Mouse (Mus musculus) forebrain, embryonic 11.5 days (tissue): ENCODE measurements around the gene Hsp90aa1. TPM values are rescaled to one million over a fixed set of nuclear protein-coding genes. Genes with fewer than 3 reads are reported as not detected.
"Not testable (repeated sequence)": the region's sequence is repeated elsewhere in the genome, so short reads cannot be mapped to it uniquely, and the experiment has no call there.

Source experiments
- ATAC-seq: fragments of 200-750 bp; cut with Nextera tagmentation; replicated peaks from 2 replicates; pipeline ENCODE4 v1.8.0; 2017; ENCODE audit warnings: moderate TSS enrichment; ENCODE audit not compliant: low FRiP score
- DNase-seq: peaks from one replicate; pipeline ENCODE4 v3.0.0-alpha.2; 2017; ENCODE audit warnings: low spot score
- H3K27ac ChIP-seq: fragments of 300-500 bp; sonication (generic); 2 replicates; pipeline ENCODE4 v1.5.1; 2014; ENCODE audit warnings: low read depth, low read length
- H3K27me3 ChIP-seq: fragments of 300-500 bp; sonication (generic); 2 replicates; pipeline ENCODE4 v1.6.1; 2014; ENCODE audit warnings: mild to moderate bottlenecking, low read length, mixed read lengths; ENCODE audit not compliant: control insufficient read depth, insufficient read depth
- H3K36me3 ChIP-seq: fragments of 300-500 bp; sonication (generic); 2 replicates; pipeline ENCODE4 v1.6.1; 2014; ENCODE audit warnings: mild to moderate bottlenecking, low read length, moderate library complexity, mixed read lengths; ENCODE audit not compliant: control insufficient read depth, insufficient read depth
- H3K4me1 ChIP-seq: fragments of 300-500 bp; sonication (generic); replicated peaks from 2 replicates; pipeline ENCODE4 v1.6.1; 2014; ENCODE audit warnings: low read length, mixed read lengths; ENCODE audit not compliant: control insufficient read depth, insufficient read depth
- H3K4me2 ChIP-seq: fragments of 300-500 bp; sonication (generic); 2 replicates; pipeline ENCODE4 v1.6.1; 2014; ENCODE audit warnings: low read depth, mild to moderate bottlenecking, low read length, moderate library complexity, mixed read lengths; ENCODE audit not compliant: severe bottlenecking
- H3K4me3 ChIP-seq: fragments of 300-500 bp; sonication (generic); 2 replicates; pipeline ENCODE4 v1.5.1; 2014; ENCODE audit warnings: low read depth, low read length
- H3K9ac ChIP-seq: fragments of 300-500 bp; sonication (generic); 2 replicates; pipeline ENCODE4 v1.6.1; 2014; ENCODE audit warnings: low read length
- H3K9me3 ChIP-seq: fragments of 300-500 bp; sonication (generic); 2 replicates; pipeline ENCODE4 v1.6.1; 2016; ENCODE audit warnings: low read length, mixed read lengths; ENCODE audit not compliant: control insufficient read depth
- WGBS: fragments of 180-500 bp; shearing (Covaris S2); extraction: QIAGEN DNeasy Blood & Tissue Kit; methylation state at CpG from one replicate; pipeline ENCODE4 v1.1.7; 2014; 5-methylcytosine and 5-hydroxymethylcytosine counted together
- polyA plus RNA-seq: library from polyadenylated mRNA; unstranded; fragments of >200 nt; fragmentation: Nextera tagmentation; extraction: Ambion mirVana; gene quantifications from 2 replicates; pipeline ENCODE4 v1.2.1, GENCODE M21; 2014

The Hsp90aa1 gene
- 1,424 and 1,481 TPM in 2 replicates for polyA plus RNA-seq

DNA sequence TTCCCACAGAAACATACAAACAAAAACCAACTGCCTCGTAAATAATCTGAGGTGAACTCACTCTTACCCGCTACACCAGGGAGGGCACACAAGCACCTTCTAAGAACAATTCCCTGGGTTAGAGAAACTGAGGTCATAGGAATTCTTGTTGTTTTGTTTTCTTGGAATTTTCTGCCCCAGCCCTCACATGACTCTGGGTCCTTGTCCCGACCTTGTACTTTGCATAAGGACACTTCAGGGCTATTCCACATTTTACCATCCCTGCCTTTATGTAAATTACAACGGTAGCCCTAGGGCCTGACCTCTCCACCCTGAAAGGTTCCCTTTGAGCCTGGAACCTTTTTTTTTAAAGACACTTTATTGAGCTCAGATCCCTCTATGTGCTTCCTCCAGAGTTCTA, at the start of gene Hsp90aa1:
TSS of gene Hsp90aa1 (minus strand) at position 173 of the 400 bp plus-strand sequence.
- H3K9me3 ChIP-seq, result no peaks in the 10 kb centered on the region
- DNase-seq (no peak), ATAC-seq (no peak)
- no peak within 1 kb of the TSS for H3K4me3 ChIP-seq
- no peaks in the 10 kb centered on the region for H3K27me3 ChIP-seq
- H3K9ac ChIP-seq, result no peak within 1 kb of the TSS
- H3K27ac ChIP-seq, result no peak within 1 kb of the TSS
- H3K36me3 ChIP-seq, result no peaks in the 10 kb centered on the region
- 54% methylated on average over 4 of the region's 4 CpGs for WGBS
- peaks cover 2% of the 10 kb centered on the region; the same call in 1 of the 2 replicates for H3K4me1 ChIP-seq
- no peak within 1 kb of the TSS for H3K4me2 ChIP-seq

DNA sequence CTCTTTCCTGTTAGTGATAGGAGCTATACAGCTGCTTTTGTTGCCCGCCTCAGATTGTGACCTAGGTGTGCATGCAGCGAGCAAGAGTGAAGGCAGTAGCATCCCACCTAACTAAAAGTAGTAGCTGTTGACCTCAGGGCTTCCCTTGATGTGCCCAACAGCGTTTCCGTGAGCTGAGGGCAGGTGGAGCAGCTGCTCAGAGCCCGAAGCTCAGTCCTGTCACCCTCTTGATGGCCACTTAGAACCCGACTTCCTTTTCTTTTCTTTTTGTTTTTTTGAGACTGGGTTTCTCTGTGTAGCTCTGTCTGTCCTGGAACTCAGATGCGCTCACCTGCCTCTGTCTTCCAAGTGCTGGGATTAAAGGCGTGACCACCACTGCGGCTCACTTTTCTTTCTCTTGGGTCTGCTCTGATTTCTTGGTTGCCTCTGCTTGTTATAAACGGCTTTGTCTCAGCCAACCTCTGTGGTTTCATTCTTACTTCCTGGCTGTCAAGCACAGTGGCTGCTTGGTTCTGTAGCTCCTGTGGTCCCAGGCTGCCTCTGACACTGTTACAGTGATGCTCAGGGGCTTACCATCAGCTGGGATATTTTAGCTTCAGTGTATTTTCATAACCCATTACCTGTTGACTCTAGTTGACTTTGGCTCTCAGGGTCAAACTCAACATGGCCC, 48.4 kb upstream of the Hsp90aa1 start:
- H3K9ac ChIP-seq, result no peak overlapping the region

DNA sequence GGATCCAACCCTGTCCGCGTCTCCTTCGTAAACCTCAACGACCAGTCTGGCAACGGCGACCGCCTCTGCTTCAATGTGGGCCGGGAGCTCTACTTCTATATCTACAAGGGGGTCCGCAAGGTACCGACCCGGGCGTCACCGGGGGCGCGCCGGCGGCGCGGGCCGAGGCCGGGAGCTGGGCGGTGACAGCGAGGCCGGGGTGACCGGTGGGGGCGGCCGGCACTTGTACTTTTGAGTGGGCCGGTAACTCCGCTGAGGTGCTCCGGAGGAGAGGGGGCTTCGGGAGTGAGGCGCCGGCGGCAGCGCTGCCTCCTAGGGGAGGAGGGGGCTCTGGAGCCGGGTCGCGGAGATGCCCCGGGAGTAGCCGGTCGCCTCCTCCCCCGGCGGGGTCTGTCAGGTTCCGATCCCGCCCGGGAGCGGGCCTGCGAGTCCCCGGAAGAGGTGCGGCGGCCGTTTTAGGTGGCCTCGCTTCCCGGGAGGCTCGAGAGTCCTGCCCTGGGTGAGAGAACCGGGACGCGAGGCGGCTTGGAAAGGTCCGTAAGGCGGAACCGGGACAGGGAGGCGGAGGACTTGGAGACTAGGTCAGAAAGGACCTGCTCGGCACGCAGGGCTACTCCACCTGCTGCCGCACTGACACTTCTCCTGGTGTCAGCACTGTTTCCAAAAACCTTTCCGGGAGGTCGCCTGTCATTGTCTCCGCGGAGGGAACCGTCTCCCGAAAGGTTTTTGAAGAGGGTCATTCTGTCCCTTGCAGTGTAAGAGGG, 35.8 kb upstream of the Hsp90aa1 start:
- Histone ChIP-seq H3K27ac (peak overlapping the region; percentile 71; the same call in 1 of the 2 replicates), H3K4me1 (peaks cover 9% of the 10 kb centered on the region; the same call in 1 of the 2 replicates), H3K4me2 (peak overlapping the region; percentile 85), H3K4me3 (peak overlapping the region; percentile 99), H3K36me3 (no peaks in the 10 kb centered on the region), H3K9ac (peak overlapping the region; percentile 94), H3K9me3 (no peaks in the 10 kb centered on the region), H3K27me3 (peaks cover 4% of the 10 kb centered on the region; the same call in 1 of the 2 replicates)
- ATAC-seq (no peak; the same call in 1 of the 2 replicates), DNase-seq (no peak)
- under 1% methylated on average over 50 of the region's 72 CpGs for WGBS

More for the DNA sequence above, 48.4 kb upstream of the Hsp90aa1 start:
- H3K9me3 ChIP-seq, result no peaks in the 10 kb centered on the region; the same call in 1 of the 2 replicates
- no peak overlapping the region for H3K4me3 ChIP-seq
- 89% methylated on average over 10 of the region's 10 CpGs for WGBS
- no peaks in the 10 kb centered on the region for H3K4me1 ChIP-seq
- no peak overlapping the region for H3K4me2 ChIP-seq
- DNase-seq (no peak), ATAC-seq (no peak)
- H3K27ac ChIP-seq, result no peak overlapping the region
- no peaks in the 10 kb centered on the region for H3K36me3 ChIP-seq
- no peaks in the 10 kb centered on the region for H3K27me3 ChIP-seq

DNA sequence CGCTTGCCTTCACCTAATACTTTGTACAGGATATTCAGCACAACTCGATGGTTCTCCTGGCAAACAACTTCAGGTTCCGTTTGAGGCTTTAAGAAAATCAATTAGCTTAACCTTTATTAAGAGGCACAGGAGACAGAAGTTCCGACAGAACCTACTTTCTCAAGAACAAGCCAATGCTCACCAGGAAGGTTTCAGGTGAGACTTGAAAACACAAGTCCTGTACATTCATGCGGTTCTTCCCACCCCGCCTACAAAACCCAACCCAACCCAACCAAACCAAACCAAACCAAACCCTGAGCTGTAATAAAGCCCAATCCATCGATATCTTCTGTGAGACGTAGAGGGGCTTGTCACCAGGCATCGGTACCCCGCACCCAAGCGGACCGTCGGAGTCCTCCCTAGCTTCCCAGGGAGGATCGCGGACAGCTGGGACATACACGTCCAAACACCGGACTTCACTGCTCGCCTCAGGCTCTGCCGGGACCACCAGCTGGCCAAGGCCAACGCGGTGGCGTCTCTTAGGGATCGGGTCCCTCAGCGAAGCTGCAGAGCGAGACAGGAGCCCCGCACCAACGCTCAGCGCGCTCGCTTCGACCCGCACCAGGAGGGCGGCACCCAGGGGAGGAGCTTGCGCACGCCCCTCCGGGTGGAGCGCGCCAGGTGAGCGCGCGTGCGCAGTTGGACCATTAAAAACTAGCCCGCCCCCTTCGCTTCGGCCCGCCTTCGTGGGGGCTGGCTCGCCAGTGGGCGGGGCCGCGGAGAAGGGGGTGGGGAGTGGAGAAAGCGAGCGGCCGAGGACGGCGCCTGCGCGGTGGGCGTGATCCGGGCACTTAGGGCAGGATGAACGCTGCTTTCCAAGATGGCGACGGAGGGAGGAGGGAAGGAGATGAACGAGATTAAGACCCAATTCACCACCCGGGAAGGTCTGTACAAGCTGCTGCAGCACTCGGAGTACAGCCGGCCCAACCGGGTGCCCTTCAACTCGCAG, 34.9 kb upstream of the Hsp90aa1 start, which contains the start of gene Wdr20:
TSS of gene Wdr20 (plus strand) at position 775 of the 988 bp plus-strand sequence.
- H3K4me2 ChIP-seq, result peak within 1 kb of the TSS; percentile 88
- H3K4me3 ChIP-seq, result peak within 1 kb of the TSS; percentile 99
- DNase-seq (peak; percentile 99), ATAC-seq (peak; percentile 97)
- H3K4me1 ChIP-seq, result peaks cover 9% of the 10 kb centered on the region; the same call in 1 of the 2 replicates
- peak within 1 kb of the TSS; percentile 71; the same call in 1 of the 2 replicates for H3K27ac ChIP-seq
- H3K36me3 ChIP-seq, result no peaks in the 10 kb centered on the region
- WGBS, result 1% methylated on average over 69 of the region's 69 CpGs
- H3K9ac ChIP-seq, result peak within 1 kb of the TSS; percentile 94
- H3K27me3 ChIP-seq, result peaks cover 4% of the 10 kb centered on the region; the same call in 1 of the 2 replicates
- no peaks in the 10 kb centered on the region for H3K9me3 ChIP-seq

DNA sequence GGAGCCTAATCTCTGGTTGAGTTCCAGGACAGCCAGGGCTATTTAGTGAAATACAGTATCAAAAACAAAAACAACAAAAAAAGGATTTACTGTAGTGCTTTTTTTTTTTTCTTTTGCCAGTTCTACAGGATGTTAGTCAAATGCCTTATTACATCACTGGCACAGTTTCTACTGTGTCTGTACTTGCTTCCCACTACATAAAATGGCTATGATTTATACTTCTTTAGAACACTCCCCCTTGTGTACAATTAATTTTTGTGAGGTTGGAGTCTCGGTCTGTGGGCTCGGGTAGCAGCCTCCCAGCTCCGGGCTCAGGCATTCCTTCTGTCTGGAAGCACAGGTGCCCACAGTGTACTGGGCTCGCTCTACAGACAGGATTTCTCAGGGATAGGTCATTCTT, 34.1 kb upstream of the Hsp90aa1 start:
- Histone ChIP-seq H3K9me3 (no peaks in the 10 kb centered on the region), H3K27me3 (peaks cover 4% of the 10 kb centered on the region; the same call in 1 of the 2 replicates), H3K36me3 (no peaks in the 10 kb centered on the region), H3K4me3 (peak overlapping the region; percentile 99; the same call in 1 of the 2 replicates), H3K4me2 (no peak overlapping the region), H3K27ac (no peak overlapping the region), H3K4me1 (peaks cover 9% of the 10 kb centered on the region; the same call in 1 of the 2 replicates), H3K9ac (no peak overlapping the region)
- 24% methylated on average over 4 of the region's 4 CpGs for WGBS
- ATAC-seq (no peak), DNase-seq (no peak)

DNA sequence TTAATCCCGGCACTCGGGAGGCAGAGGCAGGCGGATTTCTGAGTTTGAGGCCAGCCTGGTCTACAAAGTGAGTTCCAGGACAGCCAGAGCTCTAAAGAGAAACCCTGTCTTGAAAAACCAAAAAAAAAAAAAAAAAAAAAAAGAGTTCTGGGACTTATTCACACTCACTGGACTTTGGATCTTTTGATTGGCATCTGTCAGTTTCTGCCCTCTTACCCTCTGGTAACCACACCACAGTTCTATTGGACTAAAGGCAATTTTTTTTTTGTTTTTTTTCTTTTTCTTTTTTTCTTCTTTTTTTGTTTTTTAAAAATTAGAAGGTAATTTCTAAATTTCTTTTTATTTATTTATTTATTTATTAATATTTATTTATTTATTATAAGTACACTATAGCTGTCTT, 30.7 kb upstream of the Hsp90aa1 start:
- H3K4me3 ChIP-seq, H3K4me2 ChIP-seq, DNase-seq, H3K27ac ChIP-seq, H3K9ac ChIP-seq, H3K36me3 ChIP-seq, H3K27me3 ChIP-seq, ATAC-seq, H3K9me3 ChIP-seq, H3K4me1 ChIP-seq: not testable (repeated sequence)
- WGBS, result 98% methylated on average over 3 of the region's 3 CpGs

DNA sequence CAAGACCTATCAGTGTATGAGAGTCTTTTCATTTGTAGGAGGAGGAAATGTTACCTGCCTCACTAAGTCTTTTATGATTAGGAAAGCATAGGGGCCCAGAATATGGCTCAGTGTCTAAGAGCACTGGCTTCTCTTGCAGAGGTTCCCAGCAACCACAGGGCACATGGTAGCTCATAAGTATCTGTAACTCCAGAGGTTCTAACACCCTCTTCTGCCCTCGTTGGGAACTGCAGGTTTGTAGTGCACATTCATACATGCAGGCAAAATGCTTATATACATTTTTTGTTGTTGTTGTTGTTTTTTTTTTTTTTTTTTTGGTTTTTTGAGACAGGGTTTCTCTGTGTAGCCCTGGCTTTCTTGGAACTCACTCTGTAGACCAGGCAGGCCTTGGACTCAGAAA, 23.9 kb upstream of the Hsp90aa1 start:
- no peaks in the 10 kb centered on the region for H3K27me3 ChIP-seq
- no peak overlapping the region for H3K4me3 ChIP-seq
- no peaks in the 10 kb centered on the region for H3K36me3 ChIP-seq
- 48% methylated on average over 1 of the region's 1 CpGs for WGBS
- no peak for ATAC-seq
- H3K27ac ChIP-seq, result no peak overlapping the region
- H3K9ac ChIP-seq, result no peak overlapping the region
- no peaks in the 10 kb centered on the region for H3K9me3 ChIP-seq
- H3K4me2 ChIP-seq, result no peak overlapping the region
- H3K4me1 ChIP-seq, result no peaks in the 10 kb centered on the region
- no peak for DNase-seq

DNA sequence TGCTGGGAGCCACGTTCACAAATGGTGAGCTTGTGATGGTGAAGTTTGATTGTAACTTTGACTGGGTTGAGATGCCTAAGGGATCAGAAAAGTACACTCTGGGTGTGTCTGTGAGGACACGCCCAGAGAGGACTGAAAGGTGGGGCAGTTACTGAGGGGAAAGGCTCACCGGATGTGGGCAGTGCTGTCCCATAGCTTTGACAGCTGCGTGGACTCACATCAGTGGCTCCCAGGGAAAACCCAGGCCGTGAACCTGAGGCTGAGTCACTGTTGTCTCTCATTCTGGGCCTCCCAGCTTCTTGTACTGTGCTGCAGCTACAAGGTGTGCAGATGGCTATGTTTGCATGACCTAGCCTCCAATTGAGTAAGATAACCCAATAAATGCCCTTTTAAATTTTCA, 23.0 kb upstream of the Hsp90aa1 start:
- Histone ChIP-seq H3K9ac (no peak overlapping the region), H3K4me2 (no peak overlapping the region), H3K36me3 (no peaks in the 10 kb centered on the region), H3K27me3 (no peaks in the 10 kb centered on the region), H3K9me3 (no peaks in the 10 kb centered on the region), H3K27ac (no peak overlapping the region), H3K4me1 (no peaks in the 10 kb centered on the region), H3K4me3 (no peak overlapping the region)
- DNase-seq (no peak), ATAC-seq (no peak)
- 91% methylated on average over 5 of the region's 5 CpGs for WGBS
